Mouse (Mus musculus): ENCODE measurements at regions not wholly inside any gene's neighbourhood (a gene's known extent, or its start where the extent isn't known, plus 50 kb on each side); places are given as distances from the start of the nearest gene placed in this dataset.

GRCm38 (mm10) chr10:116726031-116726430 is 144.7 kb upstream of the Cnot2 start:
- DNase-seq (ENCODE audit: low spot score in 2 of 2), result no peak

- no peak for DNase-seq (ENCODE audit: low spot score in 2 of 2)
Measured at GRCm38 (mm10) chr10:116721986-116722385, 140.7 kb upstream of the Cnot2 start.

DNA sequence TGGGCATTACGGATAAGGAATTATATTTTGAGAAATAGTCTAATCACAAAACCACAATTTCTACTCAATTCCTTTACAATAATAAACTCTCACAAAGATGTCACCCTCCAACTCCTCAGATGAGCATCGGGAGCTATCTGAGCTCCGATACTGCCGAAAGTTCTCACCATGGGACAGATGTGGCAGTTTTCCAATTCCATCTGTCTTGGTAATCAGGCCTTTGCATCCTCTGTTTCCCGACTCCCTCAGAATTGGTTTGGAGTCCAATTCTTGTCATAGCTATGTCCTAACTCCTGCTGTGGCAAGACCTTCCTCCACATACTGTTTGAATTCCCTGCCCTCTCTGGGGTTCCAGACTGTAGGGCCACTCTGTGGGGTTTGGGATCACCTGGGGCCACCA is 138.3 kb upstream of the Cnot2 start:
- DNase-seq (ENCODE audit: low spot score in 2 of 2), result no peak

- DNase-seq (ENCODE audit: low spot score in 2 of 2), result no peak
Measured at GRCm38 (mm10) chr10:116717961-116718360, 136.7 kb upstream of the Cnot2 start.

DNA sequence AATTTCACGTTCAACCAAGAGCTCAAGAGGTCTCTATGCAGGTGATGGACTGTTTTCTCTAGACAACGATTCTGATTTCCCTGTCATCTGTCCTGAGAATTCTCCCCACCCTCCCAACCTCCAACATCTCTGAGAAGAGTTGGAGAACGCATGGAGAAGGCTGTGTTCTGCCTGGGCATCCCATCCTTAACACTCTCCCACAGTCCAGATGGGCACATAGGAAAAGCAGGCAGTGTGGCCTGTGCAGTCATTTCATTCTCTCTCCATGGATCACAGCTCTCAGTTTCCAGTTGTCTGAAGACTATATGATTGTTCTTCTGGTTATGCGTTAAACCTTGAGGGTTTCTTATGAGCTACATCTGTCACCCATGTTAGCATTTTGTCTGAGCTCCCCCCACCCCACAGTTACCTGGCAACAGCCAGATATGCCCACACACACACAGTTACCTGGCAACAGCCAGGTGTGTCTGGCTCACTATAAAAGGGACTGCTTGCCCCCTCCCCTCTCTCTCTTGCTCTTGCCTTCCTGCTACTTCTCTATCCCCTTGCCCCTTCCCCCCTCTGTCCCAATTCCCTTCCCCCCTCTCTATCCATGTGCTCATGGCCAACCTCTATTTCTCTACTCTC is 135.8 kb upstream of the Cnot2 start:
- no peak for DNase-seq (ENCODE audit: low spot score in 2 of 2)

GRCm38 (mm10) chr10:116713456-116713855 is 132.1 kb upstream of the Cnot2 start:
- peak; percentile 2 to 38 for DNase-seq (ENCODE audit: low spot score in 2 of 2)

DNA sequence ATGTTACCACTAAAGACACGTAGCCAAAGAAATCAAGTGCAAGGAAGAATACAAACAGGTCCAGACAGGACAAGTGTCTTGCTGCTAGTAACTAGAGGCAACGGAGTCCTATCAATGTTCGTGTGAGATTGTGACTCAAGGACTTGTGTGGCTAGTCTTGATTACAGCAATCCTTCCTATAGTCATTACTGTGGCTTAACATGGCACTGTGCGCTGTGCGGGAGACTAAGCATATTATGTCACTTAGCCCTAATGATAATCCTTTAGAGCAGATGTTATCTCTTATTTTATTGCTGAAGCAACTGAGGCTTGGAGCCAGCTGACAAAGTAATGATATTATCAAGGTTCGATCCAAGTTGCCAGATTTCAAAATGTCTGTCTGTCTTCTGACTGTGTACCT is 125.7 kb upstream of the Cnot2 start:
- DNase-seq (ENCODE audit: low spot score in 2 of 2), result no peak

GRCm38 (mm10) chr10:116701281-116701680 is 120.0 kb upstream of the Cnot2 start:
- no peak for DNase-seq (ENCODE audit: low spot score in 2 of 2)

DNA sequence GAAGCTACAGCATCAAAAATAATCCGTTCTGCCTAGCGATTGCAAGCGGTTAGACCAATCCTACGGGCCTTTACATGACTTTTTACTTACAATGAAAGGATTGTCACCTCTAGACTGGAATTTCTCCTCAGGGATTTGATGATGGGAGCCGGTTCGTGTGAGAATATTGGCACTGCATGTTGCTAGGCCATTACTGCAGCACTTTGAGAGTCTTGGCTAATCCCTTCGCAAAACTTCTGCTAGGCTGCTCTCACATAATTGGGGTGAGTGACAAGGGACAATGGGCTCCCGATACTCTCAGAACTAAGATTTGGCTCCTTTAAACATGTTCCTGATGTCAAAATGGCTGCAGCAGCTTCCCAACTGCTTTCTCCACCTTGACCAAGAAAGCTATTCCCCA is 118.4 kb upstream of the Cnot2 start:
- DNase-seq (ENCODE audit: low spot score in 2 of 2), result no peak

DNA sequence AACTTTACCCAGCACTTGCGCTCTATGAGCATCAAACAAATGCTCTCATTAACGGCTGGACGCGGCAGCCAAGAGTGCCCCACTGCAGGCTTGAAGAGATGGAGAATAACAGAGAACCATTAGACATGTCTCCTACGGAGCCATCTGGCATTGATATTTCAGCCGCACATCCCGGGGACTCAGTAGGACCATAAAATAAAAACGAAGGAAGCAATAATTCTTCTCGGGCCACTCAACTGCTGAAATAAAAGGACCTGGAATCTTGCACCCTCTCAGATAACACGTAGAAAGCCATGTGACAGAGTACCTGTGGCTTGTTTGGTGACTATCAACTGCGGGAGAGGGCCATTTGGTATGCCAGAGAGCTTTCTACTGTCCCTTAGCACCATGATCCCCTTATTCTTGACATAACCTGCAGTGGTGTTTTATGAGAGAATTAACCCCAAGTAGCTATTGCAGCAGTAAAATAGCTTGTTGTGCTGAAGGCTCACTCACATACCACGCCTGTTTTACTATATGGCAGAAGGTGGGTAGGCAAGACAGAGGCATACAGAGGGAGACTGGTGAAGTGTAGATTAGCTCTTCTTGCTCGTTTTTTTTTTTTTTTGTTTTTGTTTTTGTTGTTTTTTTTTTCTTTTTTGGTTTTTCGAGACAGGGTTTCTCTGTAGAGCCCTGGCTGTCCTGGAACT is 116.5 kb upstream of the Cnot2 start:
- DNase-seq (ENCODE audit: low spot score in 2 of 2), result no peak

GRCm38 (mm10) chr10:116693816-116694215 is 112.5 kb upstream of the Cnot2 start:
- no peak for DNase-seq (ENCODE audit: low spot score in 2 of 2)

- no peak for DNase-seq (ENCODE audit: low spot score in 2 of 2)
Measured at GRCm38 (mm10) chr10:116686741-116687140, 105.4 kb upstream of the Cnot2 start.

GRCm38 (mm10) chr10:116683374-116683773 is 102.1 kb upstream of the Cnot2 start:
- DNase-seq (ENCODE audit: low spot score in 2 of 2), result no peak

DNA sequence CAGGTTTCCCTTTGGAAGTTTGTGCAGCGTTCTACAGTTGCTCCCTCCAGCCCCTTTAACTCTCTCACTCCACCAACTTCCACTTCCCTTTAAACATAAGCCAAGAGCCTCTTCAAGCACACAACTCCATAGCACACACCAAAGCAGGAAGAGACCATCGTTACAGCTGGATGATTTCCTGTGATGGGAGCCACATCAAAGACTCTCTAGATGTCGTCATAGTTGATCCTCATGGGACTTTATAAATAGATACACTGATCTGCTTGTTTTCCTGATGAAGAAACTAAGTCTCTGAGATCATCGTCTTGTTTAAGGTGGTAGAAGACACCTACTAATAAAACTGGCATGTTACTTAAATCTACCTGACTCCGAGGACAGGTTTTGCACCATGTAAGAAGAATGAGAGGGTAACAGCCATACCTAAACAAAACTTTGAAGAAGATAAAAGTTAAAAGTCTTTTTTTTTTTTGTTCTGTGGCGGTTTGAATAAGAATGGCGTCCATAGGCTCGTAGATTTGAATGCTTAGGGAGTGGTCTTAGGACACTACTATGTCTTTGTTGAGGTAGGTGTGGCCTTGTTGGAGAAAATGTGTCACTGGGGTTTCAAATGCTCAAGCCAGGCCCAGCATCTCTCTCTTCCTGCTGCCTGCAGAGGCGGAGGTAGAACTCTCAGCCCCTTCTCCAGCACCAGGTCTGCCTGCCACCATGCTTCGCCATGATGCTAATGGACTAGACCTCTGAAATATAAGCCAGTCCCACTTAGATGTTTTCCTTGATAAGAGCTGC is 97.8 kb upstream of the Cnot2 start:
- no peak for DNase-seq (ENCODE audit: low spot score in 2 of 2)

DNA sequence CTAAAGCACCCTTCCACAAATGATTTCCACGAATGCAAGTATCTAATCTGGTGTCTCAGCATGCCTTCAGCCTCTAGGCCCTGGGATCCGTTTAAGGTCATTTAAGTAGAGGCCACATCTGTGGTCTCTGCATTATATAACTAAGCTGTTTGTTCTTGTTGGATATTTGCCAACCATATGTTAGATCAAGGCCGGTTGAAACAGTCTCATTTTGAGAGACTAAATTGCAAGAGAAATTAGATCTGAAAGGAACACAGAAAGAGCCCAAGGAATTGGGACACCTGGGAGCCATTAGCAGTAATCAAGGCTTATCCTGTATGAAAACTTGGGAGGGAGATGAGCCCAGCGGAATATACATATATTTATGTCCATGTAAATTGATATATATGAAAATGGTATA is 96.6 kb upstream of the Cnot2 start:
- DNase-seq (ENCODE audit: low spot score in 2 of 2), result no peak

DNA sequence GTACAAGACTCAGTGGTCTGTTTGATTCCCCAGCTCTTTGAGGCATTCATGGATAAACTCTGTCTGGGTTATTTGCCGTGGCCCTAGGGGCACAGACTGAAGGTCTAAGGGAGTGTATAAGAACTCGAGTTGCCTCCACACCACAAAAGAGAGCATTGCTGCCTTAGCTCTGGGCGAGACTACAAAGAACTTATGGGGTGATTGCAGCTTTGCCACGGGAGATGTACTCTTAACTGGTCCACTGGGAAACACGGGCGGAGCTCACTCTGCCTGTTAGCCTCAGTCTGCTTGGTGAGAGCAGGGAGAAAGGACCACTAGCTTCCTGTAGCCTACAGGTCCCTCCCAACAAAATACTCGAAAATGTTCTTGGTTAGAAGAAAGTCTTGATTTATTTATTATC is 93.9 kb upstream of the Cnot2 start:
- no peak for DNase-seq (ENCODE audit: low spot score in 2 of 2)

DNA sequence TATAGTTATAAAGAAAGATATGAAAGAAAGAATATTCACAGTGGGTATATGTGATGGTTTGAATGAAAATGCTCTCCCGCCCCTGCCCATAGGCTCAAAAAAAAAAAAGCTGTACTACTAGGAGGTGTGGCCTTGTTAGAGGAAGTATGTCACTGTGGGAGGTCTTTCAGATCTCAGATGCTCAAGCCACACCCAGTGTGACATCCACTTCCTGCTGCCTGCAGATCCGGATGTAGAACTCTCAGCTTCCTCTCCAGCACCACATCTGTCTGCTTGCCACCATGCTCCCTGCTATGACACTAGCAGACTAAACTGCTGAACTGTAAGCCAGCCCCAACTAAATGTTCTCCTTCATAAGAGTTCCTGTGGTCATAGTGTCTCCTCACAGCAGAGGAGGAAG is 93.0 kb upstream of the Cnot2 start:
- DNase-seq (ENCODE audit: low spot score in 2 of 2), result no peak

DNA sequence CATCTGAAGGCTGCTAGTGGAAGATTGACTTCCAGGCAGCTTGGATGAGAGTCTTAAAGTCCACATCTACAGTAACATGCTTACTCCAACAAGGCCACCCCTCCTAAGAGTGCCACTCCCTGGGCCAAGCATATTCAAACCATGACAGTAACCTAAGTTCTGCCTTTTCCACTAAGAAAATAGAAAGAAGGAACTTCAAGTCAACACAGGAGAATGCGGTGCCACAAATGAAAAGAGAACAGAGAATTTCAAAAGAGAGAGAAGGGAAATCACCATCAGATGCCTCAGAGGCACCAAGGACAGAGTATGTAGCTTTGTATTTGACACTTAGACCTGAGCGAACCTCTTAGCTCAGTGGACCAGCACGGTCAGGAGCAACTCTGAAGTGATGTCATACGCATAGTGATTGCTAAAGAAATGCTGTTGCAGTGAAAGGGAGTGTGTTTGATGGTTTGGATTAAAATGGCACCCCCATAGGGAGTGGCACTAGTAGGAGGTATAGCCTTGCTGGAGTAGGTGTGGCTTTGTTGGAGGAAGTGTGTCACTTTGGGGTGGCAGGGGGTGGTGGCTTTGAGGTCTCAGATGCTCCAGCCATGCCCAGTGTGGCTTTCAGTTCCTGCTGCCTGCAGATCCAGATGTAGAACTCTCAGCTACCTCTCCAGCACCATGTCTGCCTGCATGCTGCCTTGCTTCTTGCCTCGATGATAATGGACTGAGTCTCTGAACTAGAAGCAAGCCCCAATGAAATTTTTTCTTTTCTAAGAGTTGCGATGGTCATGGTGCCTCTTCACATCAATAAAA is 77.1 kb upstream of the Cnot2 start:
- no peak for DNase-seq (ENCODE audit: low spot score in 2 of 2)

- no peak for DNase-seq (ENCODE audit: low spot score in 2 of 2)
Measured at GRCm38 (mm10) chr10:116655891-116656290, 74.6 kb upstream of the Cnot2 start.

GRCm38 (mm10) chr10:116655018-116655807 is 73.9 kb upstream of the Cnot2 start:
- DNase-seq (ENCODE audit: low spot score in 2 of 2), result no peak

GRCm38 (mm10) chr10:116654091-116654490 is 72.8 kb upstream of the Cnot2 start:
- DNase-seq (ENCODE audit: low spot score in 2 of 2), result no peak
